Mouse (Mus musculus) ES-CJ7 (cell line): ENCODE results near the gene 4430402I18Rik.
A peak's percentile ranks its signal among the peaks of the same experiment; 100 is the strongest.

Experiments used
- DNase-seq: peaks from one replicate; pipeline ENCODE4 v3.0.0; 2011; ENCODE audit warnings: low read depth, low spot score

The 4430402I18Rik gene

GRCm38 (mm10) chr19:28902111-28902510 is 65.5 kb downstream of the 4430402I18Rik start:
- no peak for DNase-seq

GRCm38 (mm10) chr19:28900771-28901170 is 66.8 kb downstream of the 4430402I18Rik start:
- DNase-seq, result no peak

GRCm38 (mm10) chr19:28897497-28897896 is 70.1 kb downstream of the 4430402I18Rik start:
- DNase-seq, result no peak

DNA sequence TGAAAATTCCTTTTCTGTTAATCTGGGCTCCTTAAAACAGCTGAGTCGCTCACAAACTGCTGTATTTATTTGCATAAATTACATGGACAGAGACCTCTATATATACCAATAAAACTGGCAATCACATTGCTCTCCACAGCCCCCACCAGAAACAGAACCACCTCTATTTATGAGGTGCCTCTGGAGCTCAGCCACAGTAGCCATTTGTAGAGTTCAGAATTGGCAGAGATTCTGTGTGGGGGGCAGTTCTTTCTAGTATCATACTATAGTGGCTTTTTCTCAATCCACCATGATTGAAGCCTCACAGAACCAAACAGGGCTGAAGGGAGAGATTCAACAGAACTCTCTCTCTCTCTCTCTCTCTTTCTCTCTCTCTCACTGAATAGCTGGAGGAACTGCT is 71.0 kb downstream of the 4430402I18Rik start:
- no peak for DNase-seq

- DNase-seq, result no peak
Measured at GRCm38 (mm10) chr19:28891864-28892263, 75.7 kb downstream of the 4430402I18Rik start.

DNA sequence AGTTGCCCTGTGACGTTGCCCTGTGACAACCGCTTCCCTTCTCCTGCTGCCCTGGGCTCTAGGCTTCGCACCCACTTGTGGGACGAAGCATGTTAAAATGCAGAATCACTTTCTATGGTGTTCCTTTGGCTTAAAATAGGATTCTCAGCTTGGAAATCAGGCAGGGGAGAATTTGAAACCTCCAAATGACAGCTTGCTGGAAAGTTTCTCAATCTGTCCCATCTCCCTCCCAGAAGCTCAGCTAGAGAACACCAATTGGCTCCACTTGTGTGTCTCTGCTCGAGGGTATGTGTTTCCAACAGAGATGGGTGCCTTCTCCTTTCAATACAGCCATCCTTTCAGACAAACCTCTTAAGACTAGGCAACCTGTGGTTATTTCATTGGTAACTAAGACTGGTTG is 76.4 kb downstream of the 4430402I18Rik start:
- no peak for DNase-seq

- no peak for DNase-seq
Measured at GRCm38 (mm10) chr19:28889251-28889650, 78.3 kb downstream of the 4430402I18Rik start.

- DNase-seq, result no peak
Measured at GRCm38 (mm10) chr19:28888496-28888895, 79.1 kb downstream of the 4430402I18Rik start.

GRCm38 (mm10) chr19:28883126-28883525 is 84.5 kb downstream of the 4430402I18Rik start:
- peak; percentile 54 for DNase-seq

GRCm38 (mm10) chr19:28879476-28879875 is 88.1 kb downstream of the 4430402I18Rik start:
- no peak for DNase-seq

DNA sequence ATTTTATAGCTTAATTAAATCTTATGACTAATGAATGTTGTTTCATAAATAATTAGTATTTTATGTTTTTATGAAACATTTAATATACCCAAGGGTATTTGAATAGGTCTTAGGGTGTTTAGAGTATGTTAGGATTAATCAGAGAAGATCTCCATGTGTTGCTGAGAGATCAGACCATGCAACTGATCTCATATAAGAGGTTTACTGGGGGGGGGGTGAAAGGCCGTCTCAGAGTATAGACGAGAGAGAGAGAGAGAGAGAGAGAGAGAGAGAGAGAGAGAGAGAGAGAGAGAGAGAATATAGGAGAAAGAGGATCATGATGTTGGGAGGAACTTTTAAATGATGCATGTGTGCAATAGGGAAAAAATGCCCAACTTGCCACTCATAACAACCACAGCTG is 97.2 kb downstream of the 4430402I18Rik start:
- no peak for DNase-seq

GRCm38 (mm10) chr19:28869251-28869855 is 98.2 kb downstream of the 4430402I18Rik start:
- no peak for DNase-seq

DNA sequence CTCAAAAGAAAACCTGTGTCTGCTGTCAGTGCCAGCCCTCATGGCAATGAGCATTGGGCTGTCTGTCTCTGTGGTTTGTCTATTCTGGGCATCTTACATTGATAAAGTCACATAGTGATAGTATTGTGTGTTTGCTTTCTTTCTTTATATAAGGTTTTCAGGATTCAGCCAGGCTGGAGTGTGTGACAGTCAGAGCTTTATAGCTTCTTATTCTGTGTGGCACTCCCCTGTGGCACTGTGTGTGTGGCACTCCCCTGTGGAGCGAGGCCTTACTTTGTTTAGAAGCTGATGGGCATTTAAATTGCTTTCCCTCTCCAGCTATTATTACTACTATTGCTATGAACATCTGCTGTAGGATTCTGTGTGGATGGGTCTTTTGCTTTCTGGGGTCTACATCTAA is 102.1 kb downstream of the 4430402I18Rik start:
- no peak for DNase-seq

- no peak for DNase-seq
Measured at GRCm38 (mm10) chr19:28864981-28865380, 102.6 kb downstream of the 4430402I18Rik start.

GRCm38 (mm10) chr19:28863626-28864025 is 104.0 kb downstream of the 4430402I18Rik start:
- no peak for DNase-seq

DNA sequence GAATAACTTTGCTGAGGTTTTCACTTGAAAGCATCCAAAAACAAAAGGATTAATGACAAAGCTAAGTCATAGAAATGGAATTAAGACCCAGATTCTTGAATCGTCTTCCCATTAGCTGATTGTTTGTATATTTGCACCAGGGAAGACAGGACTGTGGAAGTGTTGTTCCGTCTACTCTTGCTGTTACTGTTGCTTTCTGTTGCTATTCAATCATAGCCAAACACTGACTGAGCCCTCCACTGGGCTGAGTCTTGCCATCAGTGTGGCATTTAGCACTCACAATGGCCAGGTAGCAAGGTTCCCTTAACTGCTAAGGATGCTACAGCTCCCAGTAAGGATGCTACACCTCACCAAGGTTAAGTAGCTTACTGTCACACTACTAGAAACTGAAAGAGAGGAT is 107.4 kb downstream of the 4430402I18Rik start:
- DNase-seq, result no peak

DNA sequence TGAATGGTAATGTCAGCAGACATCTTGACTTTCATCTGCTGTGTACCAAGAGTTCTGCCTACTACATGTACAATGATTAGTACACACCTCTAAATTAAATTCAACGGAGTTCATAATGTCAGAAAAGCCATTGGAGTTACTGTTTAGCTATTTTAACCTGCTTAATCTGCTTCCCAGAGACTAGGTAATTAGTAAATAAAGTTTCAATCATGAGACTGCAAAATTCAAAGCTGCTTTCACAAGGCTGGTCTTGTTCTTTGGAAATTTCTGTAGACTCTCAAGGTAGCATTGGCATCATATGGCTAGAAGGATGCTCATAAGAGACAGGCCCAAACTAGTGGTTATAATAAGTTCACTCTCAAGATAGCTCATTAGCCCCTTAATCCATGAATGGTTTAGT is 112.8 kb downstream of the 4430402I18Rik start:
- DNase-seq, result no peak

- DNase-seq, result no peak
Measured at GRCm38 (mm10) chr19:28852001-28852400, 115.6 kb downstream of the 4430402I18Rik start.

DNA sequence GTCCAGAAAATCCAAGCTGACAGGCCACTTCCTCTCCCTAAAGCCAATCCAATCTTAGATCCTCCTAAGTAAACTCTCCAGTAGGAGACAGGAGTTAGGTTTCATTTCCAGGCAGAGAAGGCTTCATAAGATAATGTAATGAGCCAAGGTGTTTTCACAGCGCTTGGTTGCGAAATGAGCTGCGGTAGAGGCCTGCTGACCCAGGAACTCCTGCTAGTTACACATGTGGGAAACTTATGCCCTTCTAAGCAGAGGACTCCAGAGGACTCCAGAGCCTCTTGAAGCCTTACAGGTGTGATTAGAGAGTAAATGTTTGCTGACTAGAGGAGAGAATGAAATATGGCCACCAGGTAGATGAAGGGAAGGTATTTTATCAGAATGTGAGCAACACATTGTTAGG is 117.1 kb downstream of the 4430402I18Rik start:
- no peak for DNase-seq

DNA sequence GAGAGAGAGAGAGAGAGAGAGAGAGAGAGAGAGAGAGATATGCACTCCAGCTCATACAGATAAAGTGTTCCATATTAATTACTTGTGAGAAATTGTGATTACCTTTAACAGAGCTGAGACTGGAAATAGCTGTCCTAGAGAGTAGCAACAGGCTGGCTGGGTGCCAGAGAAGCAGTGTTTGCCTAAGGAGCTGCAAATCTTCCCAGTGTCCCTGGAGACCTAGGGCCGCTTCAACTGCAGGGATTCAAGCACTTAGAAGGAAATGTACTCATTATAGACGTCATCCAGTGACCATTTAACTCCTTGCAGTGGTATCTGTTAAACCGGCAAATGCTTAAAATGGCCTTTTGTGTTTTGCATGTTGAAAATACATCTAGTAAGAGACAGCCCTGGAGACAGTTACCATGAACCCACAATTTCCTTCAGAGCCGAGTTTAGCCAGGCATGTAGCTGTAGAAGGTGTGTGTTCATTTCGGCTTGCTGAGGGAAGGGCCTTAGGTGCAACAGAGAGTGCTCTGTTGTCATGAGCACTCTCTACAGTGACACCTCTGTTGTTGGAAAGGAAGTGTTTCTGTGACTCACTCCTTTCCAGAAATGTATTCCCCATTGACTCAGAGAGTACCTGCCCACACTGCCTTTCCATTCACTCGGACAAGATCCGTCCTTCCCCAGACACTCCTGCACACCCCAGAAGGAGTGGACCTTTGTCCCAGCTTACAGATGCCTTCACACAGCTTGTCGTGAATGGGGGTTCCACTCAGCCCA is 122.5 kb downstream of the 4430402I18Rik start:
- no peak for DNase-seq
